Comparison of ENCODE assay signal across 8 mouse cellular contexts in the genomic region with DNA sequence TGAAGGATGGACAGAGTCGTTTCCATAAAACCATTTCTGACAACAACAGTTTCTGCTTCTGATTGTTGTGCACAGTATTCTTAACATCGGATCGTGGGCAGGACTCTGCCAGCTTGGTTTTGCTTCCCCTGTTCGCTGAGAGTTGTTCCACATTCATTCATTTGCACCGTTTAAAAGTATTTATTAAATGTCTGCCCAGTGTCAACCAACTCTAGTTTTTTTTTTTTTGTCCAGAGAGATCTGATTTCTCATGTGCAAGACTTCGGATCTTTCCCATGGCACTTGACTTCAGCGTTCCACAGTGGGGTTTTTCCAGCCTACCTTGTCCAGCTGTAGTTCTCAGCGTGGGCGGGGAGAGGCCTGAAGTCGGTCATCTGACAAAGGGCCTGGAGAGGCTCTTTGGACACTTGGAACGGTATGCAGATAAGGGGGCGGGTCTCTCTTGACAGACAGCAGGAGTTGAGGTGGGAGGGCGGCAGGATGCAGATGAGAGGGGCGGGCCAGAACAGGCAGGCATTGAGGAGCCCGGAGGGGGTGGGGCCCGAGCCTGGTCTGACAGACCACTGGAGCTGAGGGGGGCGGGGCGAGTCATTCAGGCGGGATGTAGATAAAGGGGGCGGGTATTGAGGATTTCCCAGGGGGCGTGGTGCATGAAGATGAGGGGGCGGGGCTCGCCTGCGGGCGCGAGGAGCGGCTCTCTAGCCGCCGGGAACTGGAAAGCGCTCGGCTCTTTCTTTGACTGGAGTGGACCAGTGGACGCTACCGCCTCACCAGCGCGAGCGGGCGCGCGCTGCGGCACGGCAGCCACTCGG.
DNase-seq lines count a peak whose midpoint lies in the region; ATAC-seq and TF ChIP-seq lines count a peak whose summit lies in the region.

No protein-coding gene starts in this region.

- H3K9ac ChIP-seq in ES-E14 (ENCODE audit: insufficient read depth, low read depth, low read length, poor library complexity, severe bottlenecking): peak overlapping the region; percentile 93
- H3K9ac ChIP-seq in forebrain, embryonic 14.5 days (ENCODE audit: low read length): peak overlapping the region; percentile 89
- H3K9ac ChIP-seq in liver, embryonic 16.5 days (ENCODE audit: low read depth, low read length): peak overlapping the region; percentile 78
- H3K9ac ChIP-seq in neural tube, embryonic 13.5 days: peak overlapping the region; percentile 81

- H3K4me1 ChIP-seq in ES-E14 (ENCODE audit: control insufficient read depth in 2 of 2, insufficient read depth in 2 of 2, low read length in 2 of 2, poor library complexity in 1 of 2): peaks cover 1 to 5% of the 10 kb centered on the region in 2 experiments; a peak in 3 of 4 replicates
- peaks cover 6% of the 10 kb centered on the region for H3K4me1 ChIP-seq in forebrain, embryonic 14.5 days (ENCODE audit: control insufficient read depth, insufficient read depth, low read length)
- H3K4me1 ChIP-seq in liver, embryonic 16.5 days (ENCODE audit: control insufficient read depth, low read depth, low read length): peaks cover 14% of the 10 kb centered on the region
- peaks cover 27% of the 10 kb centered on the region for H3K4me1 ChIP-seq in neural tube, embryonic 13.5 days (replicated peaks)

- H3K27me3 ChIP-seq in forebrain, embryonic 14.5 days (replicated peaks; ENCODE audit: control insufficient read depth, insufficient read depth, low read length): no peaks in the 10 kb centered on the region
- no peaks in the 10 kb centered on the region for H3K27me3 ChIP-seq in liver, embryonic 16.5 days (ENCODE audit: control insufficient read depth, insufficient read depth, low read depth, low read length)
- H3K27me3 ChIP-seq in neural tube, embryonic 13.5 days: no peaks in the 10 kb centered on the region

- DNase-seq in ES-E14 (ENCODE audit: low read depth, low spot score): peak; percentile 99
- peak; percentile 87 for DNase-seq in cerebellum, adult 11-12 months
- peak; percentile 99 for DNase-seq in forebrain, embryonic 14.5 days (ENCODE audit: low spot score)
- DNase-seq in heart, postnatal 10 days: peak; percentile 98 to 99
- peak; percentile 95 for DNase-seq in large intestine, adult 2 months (ENCODE audit: low read depth, low spot score)
- peak; percentile 89 for DNase-seq in telencephalon, adult 2 months (ENCODE audit: low read depth, low spot score)

- peak overlapping the region; percentile 81 for H3K4me2 ChIP-seq in forebrain, embryonic 14.5 days (ENCODE audit: low read length)
- peak overlapping the region; percentile 100 for H3K4me2 ChIP-seq in liver, embryonic 16.5 days (ENCODE audit: low read depth, low read length)
- H3K4me2 ChIP-seq in neural tube, embryonic 13.5 days: peak overlapping the region; percentile 82

- no peaks in the 10 kb centered on the region for H3K9me3 ChIP-seq in ES-E14 (ENCODE audit: control insufficient read depth, insufficient read depth, low read depth, low read length)
- no peaks in the 10 kb centered on the region for H3K9me3 ChIP-seq in forebrain, embryonic 14.5 days (replicated peaks; ENCODE audit: control insufficient read depth, low read length)
- no peaks in the 10 kb centered on the region for H3K9me3 ChIP-seq in liver, embryonic 16.5 days (replicated peaks; ENCODE audit: control insufficient read depth, low read length)
- H3K9me3 ChIP-seq in neural tube, embryonic 13.5 days: no peaks in the 10 kb centered on the region

- H3K36me3 ChIP-seq in ES-E14 (ENCODE audit: control insufficient read depth, insufficient read depth, low read length, poor library complexity, severe bottlenecking): no peaks in the 10 kb centered on the region
- no peaks in the 10 kb centered on the region for H3K36me3 ChIP-seq in forebrain, embryonic 14.5 days (ENCODE audit: control insufficient read depth, insufficient read depth, low read length)
- no peaks in the 10 kb centered on the region for H3K36me3 ChIP-seq in liver, embryonic 16.5 days (ENCODE audit: control insufficient read depth, insufficient read depth)
- H3K36me3 ChIP-seq in neural tube, embryonic 13.5 days: no peaks in the 10 kb centered on the region

- intact Hi-C loops in heart, postnatal 10 days (cut with DNase I): no loop called here

- 5% methylated on average over 32 of the region's 42 CpGs for WGBS in forebrain, embryonic 14.5 days
- 4% methylated on average over 42 of the region's 42 CpGs for WGBS in large intestine, adult 2 months
- 7% methylated on average over 34 of the region's 42 CpGs for WGBS in liver, embryonic 16.5 days (ENCODE audit: insufficient replicate concordance)
- WGBS in neural tube, embryonic 13.5 days: 6% methylated on average over 37 of the region's 42 CpGs

- peak overlapping the region; percentile 80 to 91 for H3K4me3 ChIP-seq in ES-E14 (ENCODE audit: insufficient read depth in 1 of 2, low read depth in 1 of 2, low read length in 2 of 2, poor library complexity in 1 of 2, severe bottlenecking in 1 of 2)
- H3K4me3 ChIP-seq in forebrain, embryonic 14.5 days (ENCODE audit: low read depth, low read length): peak overlapping the region; percentile 85
- peak overlapping the region; percentile 72 for H3K4me3 ChIP-seq in liver, embryonic 16.5 days (ENCODE audit: low read depth, low read length)
- H3K4me3 ChIP-seq in neural tube, embryonic 13.5 days: peak overlapping the region; percentile 80

- in situ Hi-C loops in ES-E14 (cut with MboI; ENCODE audit: low sequenced_read_pairs in 2 of 2, unreplicated experiment in 2 of 2): no loop called here

- peak; percentile 98 for ATAC-seq in forebrain, embryonic 14.5 days
- peak; percentile 96 for ATAC-seq in liver, embryonic 16.5 days (ENCODE audit: low read depth)
- ATAC-seq in neural tube, embryonic 13.5 days (ENCODE audit: low read depth): peak; percentile 97

- peak overlapping the region; percentile 66; the same call in 1 of the 2 replicates for H3K27ac ChIP-seq in ES-E14 (ENCODE audit: insufficient read depth, low read depth, low read length, poor library complexity, severe bottlenecking)
- peak overlapping the region; percentile 85 for H3K27ac ChIP-seq in forebrain, embryonic 14.5 days (ENCODE audit: low read depth, low read length)
- peak overlapping the region; percentile 73 for H3K27ac ChIP-seq in liver, embryonic 16.5 days (ENCODE audit: low read length)
- peak overlapping the region; percentile 94 for H3K27ac ChIP-seq in neural tube, embryonic 13.5 days (replicated peaks)

TF ChIP-seq in ES-E14, 5 proteins besides CTCF, POLR2A, EP300 and RAD21:
- TF ChIP-seq CHD2 (IDR thresholded peaks at IDR 0.05; ENCODE audit: low read depth, low read length) (no peak), HCFC1 (IDR thresholded peaks at IDR 0.05; ENCODE audit: borderline replicate concordance, insufficient read depth, low read length) (0 out of 2 replicates have a peak, but pooled peaks have one; percentile 57)

Comparison
In these comparisons a context has a peak if more than half of its experiments do, and no peak if none do; other contexts are left out.
1. Peak in every context shown above with its lines: DNase-seq, ATAC-seq, H3K4me3 ChIP-seq and H3K27ac ChIP-seq.